Comparison of ENCODE assay signal across 10 mouse cellular contexts in the genomic region with DNA sequence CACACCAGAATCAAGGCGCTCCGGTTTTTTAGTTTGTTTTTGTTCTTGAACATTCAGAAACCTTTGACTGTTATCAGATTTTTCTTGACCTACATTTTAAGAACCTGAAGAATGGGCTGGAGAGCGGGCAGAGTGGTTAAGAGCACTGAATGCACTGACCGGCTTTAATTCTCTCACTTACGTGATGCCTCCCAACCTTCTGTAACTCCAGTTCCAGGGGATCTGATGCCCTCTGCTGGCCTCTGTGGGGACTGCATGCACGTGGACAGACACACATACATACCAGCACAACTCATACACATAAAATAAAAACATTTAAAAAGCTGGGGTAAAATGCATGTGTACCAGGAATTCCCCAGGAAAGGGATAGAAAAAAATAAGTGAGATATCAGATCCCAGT. TPM values are rescaled to one million over a fixed set of nuclear protein-coding genes. Genes with fewer than 3 reads are reported as not detected.
A peak's percentile ranks its signal among the peaks of the same experiment; 100 is the strongest.
DNase-seq lines count a peak whose midpoint lies in the region; ATAC-seq and TF ChIP-seq lines count a peak whose summit lies in the region.
"Had no signal": no experiment of that assay in that cellular context is flagged by ENCODE, and none has a peak within 500 bp of the region (broad histone marks: within the 10 kb centered on the region; RNA-seq: fewer than 3 reads in every experiment).

No protein-coding gene starts in this region.

- ATAC-seq in granulocyte monocyte progenitor cell, adult 5-6 weeks (replicated peaks; ENCODE audit: poor library complexity, severe bottlenecking), result no peak

- H3K27me3 ChIP-seq in small intestine, adult 2 months (ENCODE audit: control insufficient read depth, insufficient read depth, low read length), result no peaks in the 10 kb centered on the region
- H3K27me3 ChIP-seq: heart, embryonic 15.5 days; neural tube, embryonic 13.5 days had no signal

- no peak overlapping the region for H3K4me3 ChIP-seq in small intestine, adult 2 months (ENCODE audit: low read depth, low read length)
- H3K4me3 ChIP-seq: heart, embryonic 15.5 days; neural tube, embryonic 13.5 days had no signal

- intact Hi-C loops in left cerebral cortex, postnatal 4 days (cut with DNase I), result no loop called here
- intact Hi-C loops in left cerebral cortex, postnatal 25 days (cut with DNase I), result no loop called here

- peak; percentile 69; the same call in 1 of the 2 replicates for TF ChIP-seq CTCF in small intestine, adult 2 months (IDR thresholded peaks at IDR 0.05; ENCODE audit: extremely low read depth, insufficient read length, insufficient replicate concordance, low read depth, low read length)

- peak; percentile 14 to 20 for DNase-seq in cerebellum, adult 18-20 months
- DNase-seq in cerebellum, adult 9-11 months, result no peak
- peak; percentile 44 for DNase-seq in left cerebral cortex, postnatal 4 days
- no peak for DNase-seq in left cerebral cortex, postnatal 25 days (ENCODE audit: low spot score in 2 of 2)
- peak; percentile 67 to 69 for DNase-seq in adrenal gland, postnatal 36 days
- DNase-seq in kidney, postnatal 36 days, result peak; percentile 51 to 85

- TF ChIP-seq POLR2A in small intestine, adult 2 months (IDR thresholded peaks at IDR 0.05; ENCODE audit: low read depth, low read length), result no peak

- H3K27ac ChIP-seq in small intestine, adult 2 months (ENCODE audit: insufficient read depth, low read depth, low read length), result no peak overlapping the region
- H3K27ac ChIP-seq: heart, embryonic 15.5 days; neural tube, embryonic 13.5 days had no signal

- WGBS in small intestine, adult 2 months, result 89% methylated on average over 6 of the region's 6 CpGs

- H3K4me1 ChIP-seq in small intestine, adult 2 months (ENCODE audit: control insufficient read depth, insufficient read depth, insufficient read length, low read length), result peaks cover 4% of the 10 kb centered on the region; the same call in 1 of the 2 replicates
- H3K4me1 ChIP-seq: neural tube, embryonic 13.5 days had no signal

- H3K36me3 ChIP-seq in small intestine, adult 2 months (ENCODE audit: control insufficient read depth, insufficient read depth, low read length), result peaks cover 58% of the 10 kb centered on the region

RNA-seq across cellular contexts. Expression of a gene that starts 22.4 kb away (rescaled TPM):
- total RNA-seq in left cerebral cortex, postnatal 4 days (2021), result 10 to 100 TPM; 74.6 to 84.8 TPM
- 10 to 100 TPM; 68.3 to 70.1 TPM for total RNA-seq in left cerebral cortex, postnatal 25 days (2021)
- 100 to 1,000 TPM in 1 of 2 experiments, 10 to 100 TPM in 1; 95.5 to 112 TPM for total RNA-seq in adrenal gland, postnatal 36 days (2021)
- polyA plus RNA-seq in small intestine, adult 2 months (2012; rRNA removed), result 11.4 and 19.9 TPM in 2 replicates
- 61.3 and 80.3 TPM in 2 replicates for total RNA-seq in granulocyte monocyte progenitor cell, adult 5-6 weeks (2014; fragmentation: Nextera tagmentation)
- 73.4 and 74.5 TPM in 2 replicates for total RNA-seq in granulocyte monocyte progenitor cell, adult 5-6 weeks (2017)

RNA-seq across cellular contexts. Expression of a gene that starts 22.5 kb away (rescaled TPM):
- 10 to 100 TPM; 28.6 to 32.2 TPM for total RNA-seq in left cerebral cortex, postnatal 4 days (2021)
- 10 to 100 TPM; 16.4 to 21.3 TPM for total RNA-seq in left cerebral cortex, postnatal 25 days (2021)
- total RNA-seq in adrenal gland, postnatal 36 days (2021), result 10 to 100 TPM; 33.9 to 34.9 TPM
- polyA plus RNA-seq in small intestine, adult 2 months (2012; rRNA removed), result 36.6 and 56.9 TPM in 2 replicates
- total RNA-seq in granulocyte monocyte progenitor cell, adult 5-6 weeks (2014; fragmentation: Nextera tagmentation), result 19.9 and 25.1 TPM in 2 replicates
- 7.0 and 7.7 TPM in 2 replicates for total RNA-seq in granulocyte monocyte progenitor cell, adult 5-6 weeks (2017)

Comparison
In these comparisons a context has a peak if more than half of its experiments do, and no peak if none do; other contexts are left out.
1. DNase-seq: peak in cerebellum, adult 18-20 months (2 of 2), left cerebral cortex, postnatal 4 days (single experiment), adrenal gland, postnatal 36 days (2 of 2) and kidney, postnatal 36 days (2 of 2); none in cerebellum, adult 9-11 months (single experiment) and left cerebral cortex, postnatal 25 days (0 of 2).